Mouse (Mus musculus): ENCODE measurements around the gene Ccdc167. TPM values are rescaled to one million over a fixed set of nuclear protein-coding genes. Genes with fewer than 3 reads are reported as not detected.

The Ccdc167 gene
- polyA plus RNA-seq (2021; fragmentation: Nextera tagmentation): 23.4 and 25.0 TPM in 2 replicates
- long read RNA-seq, experiment 1, full-length matches to known transcripts: 22 of 28 reads
- long read RNA-seq, experiment 1, partial matches to known transcripts: 2 of 28 reads
- long read RNA-seq, experiment 1, other reads (novel, unspliced or antisense): 4 of 28 reads
- long read RNA-seq, experiment 2, full-length matches to known transcripts: 12 of 24 reads
- long read RNA-seq, experiment 2, partial matches to known transcripts: 0 of 24 reads
- long read RNA-seq, experiment 2, other reads (novel, unspliced or antisense): 12 of 24 reads

GRCm38 (mm10) chr17:29716732-29717445 lies at the start of gene Ccdc167:
Gene Ccdc167, minus strand, starts transcription at chr17:29717044.

GRCm38 (mm10) chr17:29660076-29660761 lies 56.6 kb downstream of the Ccdc167 start, which contains the start of gene Cmtr1:
Gene Cmtr1, plus strand, starts transcription at chr17:29660595.

Other genes with a start within 250 kb of the Ccdc167 start
- 0.80 and 1.2 TPM in 2 replicates for gene Pim1, start 226.3 kb downstream of the Ccdc167 start, polyA plus RNA-seq (2021; fragmentation: Nextera tagmentation)
- not detected in 2 replicates for gene Gm17657, start 167.4 kb downstream of the Ccdc167 start, polyA plus RNA-seq (2021; fragmentation: Nextera tagmentation)
- gene Tbc1d22b, start 167.3 kb downstream of the Ccdc167 start, polyA plus RNA-seq (2021; fragmentation: Nextera tagmentation): 6.5 and 7.9 TPM in 2 replicates
- 0.59 and 0.63 TPM in 2 replicates for gene Tmem217, start 164.7 kb downstream of the Ccdc167 start, polyA plus RNA-seq (2021; fragmentation: Nextera tagmentation)
- gene Rnf8, start 102.3 kb downstream of the Ccdc167 start, polyA plus RNA-seq (2021; fragmentation: Nextera tagmentation): 43.9 TPM in 2 replicates
- gene Gm28043, start 102.2 kb downstream of the Ccdc167 start, polyA plus RNA-seq (2021; fragmentation: Nextera tagmentation): 1.2 and 1.8 TPM in 2 replicates
- gene Cmtr1, start 56.4 kb downstream of the Ccdc167 start, polyA plus RNA-seq (2021; fragmentation: Nextera tagmentation): 49.0 and 68.6 TPM in 2 replicates

Data from layer of hippocampus, adult 6 months (tissue).